Mouse (Mus musculus) liver, embryonic 15.5 days (tissue): Measurements from ENCODE around the gene Porcn. TPM values are rescaled to one million over a fixed set of nuclear protein-coding genes. Genes with fewer than 3 reads are reported as not detected.

ENCODE experiments used
- ATAC-seq: fragments of 200-750 bp; cut with Nextera tagmentation; 2 replicates; pipeline ENCODE4 v1.8.0; 2017; ENCODE audit warnings: moderate number of reproducible peaks, mild to moderate bottlenecking, moderate library complexity; ENCODE audit not compliant: insufficient read depth
- H3K27ac ChIP-seq: fragments of 300-500 bp; sonication (generic); replicated peaks from 2 replicates; pipeline ENCODE4 v1.5.1; 2015; ENCODE audit warnings: mild to moderate bottlenecking, inconsistent platforms
- H3K27me3 ChIP-seq: fragments of 300-500 bp; sonication (generic); 2 replicates; pipeline ENCODE4 v1.6.1; 2015; ENCODE audit warnings: mild to moderate bottlenecking, inconsistent platforms
- H3K36me3 ChIP-seq: fragments of 300-500 bp; sonication (generic); replicated peaks from 2 replicates; pipeline ENCODE4 v1.6.1; 2015; ENCODE audit warnings: moderate library complexity, mild to moderate bottlenecking, inconsistent platforms
- H3K4me1 ChIP-seq: fragments of 300-500 bp; sonication (generic); replicated peaks from 2 replicates; pipeline ENCODE4 v1.6.1; 2015; ENCODE audit warnings: inconsistent platforms
- H3K4me2 ChIP-seq: fragments of 300-500 bp; sonication (generic); 2 replicates; pipeline ENCODE4 v1.6.1; 2015; ENCODE audit warnings: moderate library complexity, mild to moderate bottlenecking, inconsistent platforms
- H3K4me3 ChIP-seq: fragments of 300-500 bp; sonication (generic); replicated peaks from 2 replicates; pipeline ENCODE4 v1.5.1; 2015; ENCODE audit warnings: mild to moderate bottlenecking, inconsistent platforms
- H3K9ac ChIP-seq: fragments of 300-500 bp; sonication (generic); 2 replicates; pipeline ENCODE4 v1.6.1; 2015; ENCODE audit warnings: moderate library complexity, mild to moderate bottlenecking, inconsistent platforms
- H3K9me3 ChIP-seq: fragments of 300-500 bp; sonication (generic); replicated peaks from 2 replicates; pipeline ENCODE4 v1.6.1; 2016; ENCODE audit warnings: inconsistent platforms
- WGBS: fragments of 180-500 bp; shearing (Covaris S2); methylation state at CpG from one replicate; pipeline ENCODE4 v1.1.7; 2015; ENCODE audit warnings: mixed read lengths; ENCODE audit not compliant: insufficient replicate concordance; 5-methylcytosine and 5-hydroxymethylcytosine counted together
- polyA plus RNA-seq: library from polyadenylated mRNA; unstranded; fragments of >200 nt; fragmentation: Nextera tagmentation; extraction: Ambion mirVana; gene quantifications from 2 replicates; pipeline ENCODE4 v1.2.1, GENCODE M21; 2015

Porcn gene
- polyA plus RNA-seq, 1 experiment from 2014 or later, result 0.83 TPM

DNA sequence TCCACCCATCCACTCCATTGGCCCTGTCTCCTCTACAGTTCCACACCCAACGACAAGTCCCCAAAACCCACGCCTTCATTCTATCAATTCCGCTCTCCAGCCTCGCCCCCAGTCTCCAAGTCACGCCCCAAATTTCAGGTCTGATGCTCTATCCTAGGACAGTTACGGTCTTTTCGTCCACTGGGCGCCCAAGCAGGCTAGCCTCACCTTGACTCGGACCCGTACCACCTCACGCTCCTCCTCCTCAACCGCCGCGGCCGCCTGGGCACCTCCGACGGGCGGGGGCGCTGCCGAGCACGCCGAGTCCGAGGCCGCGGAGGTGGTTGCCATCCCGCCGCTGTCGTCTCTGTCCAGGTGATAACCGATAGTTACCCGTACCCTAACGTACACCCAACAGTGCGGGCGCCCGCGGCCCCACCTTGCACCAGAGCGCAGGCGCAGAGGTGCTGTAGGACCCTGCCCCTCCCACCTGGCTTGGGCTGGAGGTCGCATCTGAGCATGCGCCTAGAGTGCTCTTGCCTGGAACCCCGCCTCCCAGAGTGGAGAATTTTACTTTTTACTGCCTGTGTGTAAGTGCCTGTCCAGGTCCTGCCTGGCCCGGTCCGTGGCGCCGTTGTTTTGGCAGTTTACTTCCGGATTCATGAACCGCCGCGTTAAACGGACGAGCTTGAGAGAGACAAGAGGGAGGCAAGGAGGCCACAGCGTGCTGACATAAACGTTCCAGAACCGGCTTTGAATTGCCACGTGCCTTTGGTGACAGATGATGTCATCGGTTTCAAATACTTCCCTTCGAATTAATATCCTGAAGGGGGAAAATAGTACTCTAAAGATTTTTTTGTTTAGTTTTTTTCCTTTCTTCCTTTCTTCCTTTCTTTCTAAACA, 30.6 kb downstream of the Porcn start, which contains the start of gene Tbc1d25:
Tbc1d25 (minus strand) TSS at position 678 of the 882 bp plus-strand sequence.
- no peaks in the 10 kb centered on the region for H3K27me3 ChIP-seq
- 14% methylated on average over 56 of the region's 56 CpGs for WGBS

DNA sequence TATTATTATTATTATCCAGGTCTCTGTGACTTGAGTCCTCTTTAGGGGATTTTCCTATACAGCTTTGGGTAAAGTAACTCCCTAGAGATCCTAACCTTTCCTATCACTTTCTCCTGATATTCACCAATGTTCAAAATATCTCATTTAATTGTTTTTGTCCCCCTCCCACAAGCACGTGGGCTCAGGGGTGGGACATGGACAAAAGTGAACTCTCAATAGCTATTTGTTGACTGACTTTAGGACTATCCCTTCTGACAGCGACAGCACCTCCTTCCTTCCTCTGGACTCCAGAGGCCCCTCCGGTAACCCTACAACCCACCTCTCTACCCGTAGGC, 31.2 kb downstream of the Porcn start:
- no peaks in the 10 kb centered on the region for H3K27me3 ChIP-seq
- peak overlapping the region; percentile 72 for H3K4me2 ChIP-seq
- H3K36me3 ChIP-seq, result 0 out of 2 replicates have a peak, but pooled peaks cover 8% of the 10 kb centered on the region
- no peaks in the 10 kb centered on the region for H3K9me3 ChIP-seq
- peak overlapping the region; percentile 63 for H3K9ac ChIP-seq
- H3K4me3 ChIP-seq, result peak overlapping the region; percentile 68
- peak overlapping the region; percentile 88 for H3K27ac ChIP-seq
- WGBS, result 11% methylated on average over 4 of the region's 4 CpGs
- H3K4me1 ChIP-seq, result peaks cover 19% of the 10 kb centered on the region
- no peak for ATAC-seq

More for the DNA sequence above, 30.6 kb downstream of the Porcn start, which contains the start of gene Tbc1d25:
- peak within 1 kb of the TSS; percentile 68 for H3K4me3 ChIP-seq
- peak within 1 kb of the TSS; percentile 72 for H3K4me2 ChIP-seq
- ATAC-seq, result peak; percentile 95
- H3K36me3 ChIP-seq, result 0 out of 2 replicates have a peak, but pooled peaks cover 8% of the 10 kb centered on the region
- no peaks in the 10 kb centered on the region for H3K9me3 ChIP-seq
- H3K4me1 ChIP-seq, result peaks cover 20% of the 10 kb centered on the region
- peak within 1 kb of the TSS; percentile 63 for H3K9ac ChIP-seq
- H3K27ac ChIP-seq, result peak within 1 kb of the TSS; percentile 88

DNA sequence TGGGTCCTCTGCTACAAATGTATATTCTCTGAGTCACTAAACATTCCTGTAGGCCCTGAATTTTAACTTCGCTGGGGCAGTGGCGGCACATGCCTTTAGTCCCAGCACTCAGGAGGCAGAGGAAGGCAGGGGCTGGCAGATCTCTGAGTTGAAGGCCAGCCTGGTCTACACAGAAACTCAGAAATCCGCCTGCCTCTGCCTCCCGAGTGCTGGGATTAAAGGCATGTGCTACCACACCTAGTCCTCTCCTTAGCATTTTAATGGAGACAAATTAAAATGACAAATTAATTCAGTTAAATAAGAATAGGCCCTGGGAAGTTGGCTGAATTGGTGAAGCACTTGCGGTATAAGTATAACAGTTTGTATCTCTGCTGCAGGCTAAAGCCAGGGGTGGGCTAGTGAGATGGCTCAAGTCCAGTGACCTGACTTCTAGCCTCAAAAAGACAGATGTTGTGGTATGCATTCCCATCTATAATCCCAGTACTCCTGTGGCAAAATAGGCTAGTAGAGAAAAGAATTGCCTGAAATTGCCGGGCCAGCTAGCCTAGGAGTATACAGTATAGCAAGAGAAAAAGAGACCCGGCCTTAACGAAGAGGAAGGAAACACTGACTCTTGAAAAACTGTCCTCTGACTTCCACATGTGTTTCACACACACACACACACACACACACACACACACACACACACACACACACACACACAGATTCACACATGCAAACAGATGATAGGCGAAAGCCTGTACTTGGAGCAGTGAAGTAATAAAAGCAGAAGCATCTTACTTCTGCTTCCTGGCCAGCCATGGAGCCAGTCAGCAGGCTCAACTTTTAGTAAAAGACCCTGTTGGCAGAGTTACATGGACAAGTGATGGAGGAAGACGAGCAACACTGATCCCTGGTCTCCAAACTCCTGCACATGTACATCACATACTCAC, 38.3 kb downstream of the Porcn start:
- no peak overlapping the region for H3K27ac ChIP-seq

DNA sequence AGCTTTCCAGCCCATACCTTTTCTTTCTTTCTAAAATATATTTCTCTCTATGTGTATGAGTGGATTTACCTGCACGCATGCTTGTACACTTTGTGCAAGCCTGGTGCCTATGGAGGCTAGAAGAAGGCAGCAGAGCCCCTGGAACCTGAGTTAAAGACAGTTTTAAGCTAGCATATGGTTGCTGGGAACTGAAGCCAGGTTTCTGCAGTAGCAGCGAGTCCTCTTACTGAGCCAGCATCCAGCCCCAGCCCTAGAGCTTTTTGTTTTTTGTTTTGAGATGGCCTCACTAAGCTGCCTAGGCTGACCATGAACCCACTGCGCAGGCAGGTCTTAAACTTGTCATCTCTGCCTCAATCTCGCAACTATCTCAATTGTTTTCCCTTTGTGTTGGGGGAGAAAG, 41.9 kb downstream of the Porcn start:
- Histone ChIP-seq H3K4me2 (no peak overlapping the region), H3K27me3 (no peaks in the 10 kb centered on the region), H3K4me3 (no peak overlapping the region), H3K9me3 (no peaks in the 10 kb centered on the region), H3K9ac (no peak overlapping the region), H3K27ac (no peak overlapping the region), H3K36me3 (0 out of 2 replicates have a peak, but pooled peaks cover 4% of the 10 kb centered on the region), H3K4me1 (no peaks in the 10 kb centered on the region)
- ATAC-seq, result no peak
- WGBS, result 79% methylated on average over 4 of the region's 4 CpGs

More for the DNA sequence above, 38.3 kb downstream of the Porcn start:
- Histone ChIP-seq H3K27me3 (no peaks in the 10 kb centered on the region), H3K4me3 (no peak overlapping the region), H3K36me3 (0 out of 2 replicates have a peak, but pooled peaks cover 8% of the 10 kb centered on the region), H3K4me2 (no peak overlapping the region), H3K9ac (no peak overlapping the region), H3K9me3 (no peaks in the 10 kb centered on the region), H3K4me1 (no peaks in the 10 kb centered on the region)
- WGBS, result 70% methylated on average over 10 of the region's 10 CpGs
- ATAC-seq, result no peak

DNA sequence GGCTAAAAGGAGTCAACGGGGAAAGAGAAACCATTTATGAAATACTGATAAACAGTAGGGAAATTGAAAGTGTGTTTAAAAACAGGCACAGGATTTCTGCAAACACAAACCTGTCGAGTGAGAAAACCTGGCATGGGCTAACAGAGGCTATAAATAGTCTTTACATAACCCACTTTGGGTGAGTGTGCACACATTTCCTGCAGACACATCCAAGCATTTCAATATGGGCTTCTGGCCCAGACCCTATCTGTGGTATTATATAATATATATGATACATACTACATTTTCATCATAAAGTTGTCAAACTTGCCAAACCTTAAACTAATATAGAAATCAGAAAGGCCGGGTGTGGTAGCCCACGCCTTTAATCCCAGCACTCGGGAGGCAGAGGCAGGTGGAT, 43.2 kb downstream of the Porcn start:
- no peaks in the 10 kb centered on the region for H3K27me3 ChIP-seq
- H3K4me2 ChIP-seq, result no peak overlapping the region
- no peak overlapping the region for H3K9ac ChIP-seq
- H3K4me1 ChIP-seq, result no peaks in the 10 kb centered on the region
- H3K9me3 ChIP-seq, result no peaks in the 10 kb centered on the region
- 0 out of 2 replicates have a peak, but pooled peaks cover 10% of the 10 kb centered on the region for H3K36me3 ChIP-seq
- H3K27ac ChIP-seq, result no peak overlapping the region
- whole genome bisulfite sequencing, result 57% methylated on average over 5 of the region's 5 CpGs
- no peak for ATAC-seq
- H3K4me3 ChIP-seq, result no peak overlapping the region

DNA sequence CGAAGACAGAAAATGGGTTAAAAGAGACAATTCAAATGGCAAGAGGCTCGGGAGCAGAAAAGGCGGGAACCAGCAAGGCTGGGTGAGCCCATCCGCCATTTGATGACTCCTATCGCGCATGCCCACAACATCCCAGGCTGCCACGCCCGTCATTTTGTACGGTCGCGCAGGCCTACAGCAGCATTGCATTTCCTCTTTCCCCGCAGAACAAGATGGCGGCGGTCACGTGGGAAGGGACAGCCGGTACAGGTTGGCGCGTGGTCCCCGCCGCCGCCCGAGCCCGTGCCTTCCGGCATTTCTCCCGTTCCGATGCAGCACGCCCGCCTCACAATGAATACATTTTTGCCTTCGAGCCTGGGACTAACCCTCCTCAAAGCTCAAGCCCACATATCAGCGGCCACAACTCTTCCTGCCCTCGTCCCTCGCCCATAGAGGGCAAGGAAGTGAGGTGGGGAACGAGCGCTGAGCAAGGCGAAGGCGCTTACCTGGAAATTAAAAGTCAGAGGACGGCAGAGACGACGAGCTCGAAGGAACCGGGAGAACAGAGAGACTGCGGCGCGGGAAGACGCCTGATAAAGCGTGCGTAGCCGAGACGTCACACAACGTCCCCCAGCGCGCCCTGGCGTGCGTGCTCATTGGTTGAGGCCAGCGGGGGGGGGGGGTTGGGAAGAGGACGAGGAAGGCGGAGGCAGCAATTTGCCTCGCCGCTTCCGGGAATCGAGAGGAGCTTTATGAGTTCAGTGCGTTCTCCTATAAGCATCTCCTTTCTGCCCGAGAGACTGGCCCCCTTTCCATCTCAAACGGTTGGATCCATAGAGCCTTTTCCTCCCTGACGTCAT, 61.0 kb downstream of the Porcn start, which contains the start of gene Rbm3:
Rbm3 (minus strand) TSS at position 728 of the 839 bp plus-strand sequence.
- H3K9me3 ChIP-seq, result no peaks in the 10 kb centered on the region
- WGBS, result 14% methylated on average over 60 of the region's 65 CpGs

More for the DNA sequence above, 61.0 kb downstream of the Porcn start, which contains the start of gene Rbm3:
- H3K9ac ChIP-seq, result peak within 1 kb of the TSS; percentile 76
- peak within 1 kb of the TSS; percentile 95 for H3K27ac ChIP-seq
- ATAC-seq, result peak; percentile 95
- peak within 1 kb of the TSS; percentile 76 for H3K4me3 ChIP-seq
- peak within 1 kb of the TSS; percentile 82 for H3K4me2 ChIP-seq
- H3K36me3 ChIP-seq, result peaks cover 37% of the 10 kb centered on the region
- H3K4me1 ChIP-seq, result peaks cover 20% of the 10 kb centered on the region
- no peaks in the 10 kb centered on the region for H3K27me3 ChIP-seq

Other genes with a start within 250 kb of the Porcn start
- gene Gata1, start 228.5 kb downstream of the Porcn start, polyA plus RNA-seq, result 117 and 126 TPM in 2 replicates
- 0.26 and 0.36 TPM in 2 replicates for gene Glod5, start 188.0 kb downstream of the Porcn start, polyA plus RNA-seq
- gene Suv39h1, start 131.8 kb downstream of the Porcn start, polyA plus RNA-seq, result 31.4 and 33.0 TPM in 2 replicates
- 2.1 and 2.2 TPM in 2 replicates for gene Was, start 116.0 kb downstream of the Porcn start, polyA plus RNA-seq
- gene Wdr13, start 73.6 kb downstream of the Porcn start, polyA plus RNA-seq, result 6.0 and 6.2 TPM in 2 replicates
- gene Rbm3, start 60.6 kb downstream of the Porcn start, polyA plus RNA-seq, result 228 and 253 TPM in 2 replicates
- gene Tbc1d25, start 30.3 kb downstream of the Porcn start, polyA plus RNA-seq, result 4.9 and 5.5 TPM in 2 replicates
- gene Ebp, start 13.0 kb downstream of the Porcn start, polyA plus RNA-seq, result 81.1 and 91.0 TPM in 2 replicates
- 34.0 and 36.4 TPM in 2 replicates for gene Ftsj1, start 45.9 kb upstream of the Porcn start, polyA plus RNA-seq
- gene Slc38a5, start 64.6 kb upstream of the Porcn start, polyA plus RNA-seq, result 67.3 and 70.0 TPM in 2 replicates
- not detected in 2 replicates for gene Ssxb10, start 120.9 kb upstream of the Porcn start, polyA plus RNA-seq
- not detected in 2 replicates for gene Ssxb9, start 160.5 kb upstream of the Porcn start, polyA plus RNA-seq
- not detected in 2 replicates for gene Ssxb1, start 206.8 kb upstream of the Porcn start, polyA plus RNA-seq